Mouse (Mus musculus): ENCODE results near the gene Lipo1. TPM values are rescaled to one million over a fixed set of nuclear protein-coding genes. Genes with fewer than 3 reads are reported as not detected.
"Not testable (repeated sequence)": the region's sequence is repeated elsewhere in the genome, so short reads cannot be mapped to it uniquely, and the experiment has no call there.

Gene Lipo1
- not detected for total RNA-seq (2021)
- long read RNA-seq, experiment 1: 0 reads
- long read RNA-seq, experiment 2: 0 reads

- not testable (repeated sequence) for DNase-seq
Observed at GRCm38 (mm10) chr19:33787359-33787758, at the start of gene Lipo1. Gene Lipo1 (minus strand): TSS chr19:33787459.

GRCm38 (mm10) chr19:33786576-33787277 is 532 bp downstream of the Lipo1 start:
- no peak for DNase-seq

- peak; percentile 44 for DNase-seq
Observed at GRCm38 (mm10) chr19:33761287-33762086, 25.8 kb downstream of the Lipo1 start, which contains the start of gene Lipo3. Gene Lipo3 (minus strand): TSS chr19:33761951.

GRCm38 (mm10) chr19:33751259-33751658 is 36.0 kb downstream of the Lipo1 start, which contains the start of gene Lipo2:
Gene Lipo2 (minus strand): TSS chr19:33751359.
- DNase-seq: not testable (repeated sequence)

Other genes starting within 250 kb of the Lipo1 start
- not detected for gene Gm8978, start 162.2 kb downstream of the Lipo1 start, total RNA-seq (2021)
- gene Lipo2, start 36.1 kb downstream of the Lipo1 start, total RNA-seq (2021): under 1 TPM; 0.18 to 0.30 TPM
- 10 to 100 TPM; 11.4 to 12.0 TPM for gene Lipo3, start 25.5 kb downstream of the Lipo1 start, total RNA-seq (2021)
- gene Lipf, start 173.7 kb upstream of the Lipo1 start, total RNA-seq (2021): not detected
- under 1 TPM; 0.21 to 0.36 TPM for gene Lipk, start 220.8 kb upstream of the Lipo1 start, total RNA-seq (2021)

All from adrenal gland, postnatal 10 days (tissue).